Mouse (Mus musculus) liver, embryonic 16.5 days (tissue): ENCODE measurements at regions not wholly inside any gene's neighbourhood (a gene's known extent, or its start where the extent isn't known, plus 50 kb on each side); places are given as distances from the start of the nearest gene placed in this dataset.

Experiments used
- ATAC-seq: fragments of 200-750 bp; cut with Nextera tagmentation; 2 replicates; pipeline ENCODE4 v1.8.0; 2017; ENCODE audit warnings: low read depth, mild to moderate bottlenecking, moderate number of reproducible peaks, moderate library complexity
- H3K27ac ChIP-seq: fragments of 300-500 bp; sonication (generic); 2 replicates; pipeline ENCODE4 v1.5.1; 2014; ENCODE audit warnings: mild to moderate bottlenecking, low read length
- H3K27me3 ChIP-seq: fragments of 300-500 bp; sonication (generic); 2 replicates; pipeline ENCODE4 v1.6.1; 2014; ENCODE audit warnings: low read depth, low read length, mixed read lengths; ENCODE audit not compliant: control insufficient read depth, insufficient read depth
- H3K36me3 ChIP-seq: fragments of 300-500 bp; sonication (generic); 2 replicates; pipeline ENCODE4 v1.6.1; 2014; ENCODE audit warnings: mild to moderate bottlenecking; ENCODE audit not compliant: control insufficient read depth, insufficient read depth
- H3K4me1 ChIP-seq: fragments of 300-500 bp; sonication (generic); 2 replicates; pipeline ENCODE4 v1.6.1; 2014; ENCODE audit warnings: low read depth, low read length, mixed read lengths; ENCODE audit not compliant: control insufficient read depth
- H3K4me2 ChIP-seq: fragments of 300-500 bp; sonication (generic); 2 replicates; pipeline ENCODE4 v1.6.1; 2014; ENCODE audit warnings: low read depth, low read length, mixed read lengths
- H3K4me3 ChIP-seq: fragments of 300-500 bp; sonication (generic); 2 replicates; pipeline ENCODE4 v1.5.1; 2014; ENCODE audit warnings: low read depth, mild to moderate bottlenecking, low read length
- H3K9ac ChIP-seq: fragments of 300-500 bp; sonication (generic); 2 replicates; pipeline ENCODE4 v1.6.1; 2014; ENCODE audit warnings: low read depth, low read length
- H3K9me3 ChIP-seq: fragments of 300-500 bp; sonication (generic); replicated peaks from 2 replicates; pipeline ENCODE4 v1.6.1; 2016; ENCODE audit warnings: low read length; ENCODE audit not compliant: control insufficient read depth
- WGBS: fragments of 180-500 bp; shearing (Covaris S2); extraction: QIAGEN DNeasy Blood & Tissue Kit; methylation state at CpG from one replicate; pipeline ENCODE4 v1.1.7; 2014; ENCODE audit not compliant: insufficient replicate concordance; 5-methylcytosine and 5-hydroxymethylcytosine counted together

DNA sequence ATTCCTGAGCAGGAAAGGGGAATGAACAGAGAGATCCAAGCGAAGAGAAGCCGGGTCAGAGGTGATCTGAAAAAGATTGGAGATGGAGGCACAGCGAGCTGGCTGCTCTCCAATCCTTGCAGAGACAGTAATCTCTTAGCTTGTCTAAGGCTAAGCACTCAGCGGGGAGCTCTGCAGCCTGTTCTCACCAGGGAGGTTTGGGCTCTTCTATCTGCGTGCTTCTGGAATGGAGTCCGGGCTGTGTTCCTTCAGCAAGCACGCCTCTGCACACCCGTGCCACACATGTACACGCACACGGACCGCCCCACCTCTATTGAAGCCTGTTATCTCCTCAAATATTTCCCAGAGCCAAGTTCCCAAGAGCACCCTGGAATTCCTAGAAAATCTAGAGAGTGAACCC is 161.3 kb downstream of the Cct6b start:
- WGBS = 29% methylated on average over 11 of the region's 11 CpGs
- ATAC-seq = no peak
- Histone ChIP-seq H3K27me3 (peaks cover 3% of the 10 kb centered on the region; the same call in 1 of the 2 replicates), H3K9ac (no peak overlapping the region), H3K4me3 (no peak overlapping the region), H3K27ac (no peak overlapping the region), H3K4me1 (no peaks in the 10 kb centered on the region), H3K9me3 (no peaks in the 10 kb centered on the region), H3K4me2 (no peak overlapping the region), H3K36me3 (no peaks in the 10 kb centered on the region)

DNA sequence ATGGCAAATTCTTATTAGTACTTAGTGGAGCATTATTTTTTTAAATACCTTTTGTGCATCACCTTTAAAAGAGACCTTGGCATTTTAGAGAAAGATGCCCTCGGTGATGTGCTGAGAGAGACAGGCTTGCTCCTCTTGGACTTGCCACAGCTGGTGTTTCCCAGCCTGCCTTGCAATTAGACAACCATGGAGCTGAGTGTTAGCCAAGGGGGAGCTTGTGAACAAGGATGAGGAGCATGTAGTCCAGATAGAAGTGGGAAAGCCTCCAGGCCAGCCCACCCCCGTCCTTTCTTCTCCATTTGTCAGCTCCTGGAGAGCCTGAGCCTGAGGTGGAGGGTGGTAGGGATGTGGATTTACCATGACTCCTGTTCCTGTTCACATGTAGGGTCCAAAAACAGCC is 161.9 kb downstream of the Cct6b start:
- 31% methylated on average over 2 of the region's 2 CpGs for WGBS
- Histone ChIP-seq H3K27me3 (peaks cover 3% of the 10 kb centered on the region; the same call in 1 of the 2 replicates), H3K4me1 (no peaks in the 10 kb centered on the region), H3K9ac (no peak overlapping the region), H3K4me2 (no peak overlapping the region), H3K36me3 (no peaks in the 10 kb centered on the region), H3K4me3 (no peak overlapping the region), H3K27ac (no peak overlapping the region), H3K9me3 (no peaks in the 10 kb centered on the region)
- ATAC-seq = no peak

DNA sequence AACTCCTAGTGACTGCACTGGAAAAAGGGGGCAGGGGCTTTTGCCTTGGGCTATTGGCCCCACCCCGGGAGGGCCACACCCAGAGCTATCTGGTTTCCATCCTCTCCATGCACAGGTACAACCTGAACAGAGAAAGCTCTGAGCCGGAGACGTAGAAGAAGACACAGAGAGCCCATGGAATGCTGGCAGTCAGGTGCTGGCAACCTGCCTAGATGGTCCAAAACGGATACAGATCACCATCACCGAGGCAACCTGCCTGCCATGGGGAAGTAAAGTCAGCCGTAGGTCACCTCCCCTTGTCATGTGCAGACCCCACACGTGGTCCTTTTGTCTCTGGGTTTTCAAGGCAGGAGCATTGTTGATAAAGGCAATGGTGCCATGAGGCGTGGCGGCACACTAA is 164.0 kb downstream of the Cct6b start:
- H3K4me1 ChIP-seq = no peaks in the 10 kb centered on the region
- H3K4me2 ChIP-seq = no peak overlapping the region
- H3K36me3 ChIP-seq = no peaks in the 10 kb centered on the region
- 53% methylated on average over 9 of the region's 9 CpGs for WGBS
- H3K27ac ChIP-seq = no peak overlapping the region
- no peak overlapping the region for H3K4me3 ChIP-seq
- H3K9ac ChIP-seq = no peak overlapping the region
- no peak for ATAC-seq
- H3K9me3 ChIP-seq = no peaks in the 10 kb centered on the region
- H3K27me3 ChIP-seq = peaks cover 3% of the 10 kb centered on the region; the same call in 1 of the 2 replicates

DNA sequence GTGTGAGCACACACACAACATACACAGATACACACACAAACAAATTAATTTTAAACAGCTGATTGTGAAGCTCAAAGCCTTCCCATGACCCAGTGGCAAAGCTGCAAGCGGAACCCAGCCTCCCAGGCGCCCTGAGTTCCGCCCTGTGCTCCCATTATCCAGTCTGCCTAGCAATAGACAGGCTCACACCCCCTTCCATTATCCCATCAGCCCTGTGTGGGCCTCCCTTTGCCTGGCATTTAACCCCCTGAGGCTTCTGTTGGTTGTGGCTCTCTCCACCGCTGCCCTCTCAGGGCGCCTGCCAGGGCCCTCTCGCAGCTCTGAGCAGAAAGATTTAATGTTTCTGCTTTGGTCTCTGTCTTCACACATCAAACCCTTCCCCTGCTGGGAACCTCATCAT is 166.4 kb downstream of the Cct6b start:
- no peaks in the 10 kb centered on the region for H3K4me1 ChIP-seq
- no peaks in the 10 kb centered on the region for H3K9me3 ChIP-seq
- no peak for ATAC-seq
- H3K9ac ChIP-seq = no peak overlapping the region
- WGBS = 18% methylated on average over 6 of the region's 6 CpGs
- H3K27ac ChIP-seq = no peak overlapping the region
- peaks cover 3% of the 10 kb centered on the region; the same call in 1 of the 2 replicates for H3K27me3 ChIP-seq
- no peak overlapping the region for H3K4me3 ChIP-seq
- no peak overlapping the region for H3K4me2 ChIP-seq
- no peaks in the 10 kb centered on the region for H3K36me3 ChIP-seq

DNA sequence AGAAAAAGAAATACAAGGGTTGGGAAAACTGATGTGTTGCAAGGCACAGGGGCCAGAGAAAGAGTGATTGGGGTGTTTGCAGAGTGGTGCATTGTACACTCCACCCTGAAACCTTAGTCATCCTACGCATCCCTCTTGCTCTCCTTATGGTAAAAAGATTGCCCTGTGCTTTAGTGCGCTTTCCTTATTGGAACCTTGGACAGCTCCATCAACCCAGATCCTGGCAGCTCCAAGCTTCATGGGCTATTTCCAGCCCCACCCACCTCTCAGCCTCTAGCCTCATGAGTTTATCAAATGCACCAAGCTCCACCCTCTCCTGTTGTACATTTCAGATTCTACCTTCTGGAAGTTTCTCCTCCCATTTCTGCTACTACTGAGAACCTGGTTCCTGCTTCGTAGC is 167.3 kb downstream of the Cct6b start:
- Histone ChIP-seq H3K4me1 (no peaks in the 10 kb centered on the region), H3K27me3 (peaks cover 3% of the 10 kb centered on the region; the same call in 1 of the 2 replicates), H3K36me3 (no peaks in the 10 kb centered on the region), H3K27ac (no peak overlapping the region), H3K4me2 (no peak overlapping the region), H3K9ac (no peak overlapping the region), H3K4me3 (no peak overlapping the region), H3K9me3 (no peaks in the 10 kb centered on the region)
- no peak for ATAC-seq
- WGBS = 39% methylated on average over 3 of the region's 3 CpGs

DNA sequence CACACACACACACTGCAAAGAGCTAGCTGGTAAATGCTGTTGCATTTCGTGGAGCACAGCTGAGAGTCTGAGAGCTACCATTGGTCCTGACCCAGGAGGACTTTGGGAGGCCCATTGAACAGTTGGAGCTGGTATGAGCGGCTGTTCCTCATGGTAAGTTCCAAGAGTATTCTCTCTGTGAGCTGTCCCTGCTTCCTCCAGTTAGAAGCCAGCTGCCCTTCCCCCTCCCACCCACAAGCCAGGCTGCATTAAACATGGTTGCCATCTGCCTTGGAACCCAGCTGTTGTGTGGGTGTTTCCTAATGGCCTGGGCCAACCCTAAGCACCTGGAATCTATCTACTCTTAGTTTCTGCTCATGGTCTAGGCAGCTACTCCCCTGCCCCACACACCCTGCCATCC is 174.4 kb downstream of the Cct6b start:
- 27% methylated on average over 1 of the region's 2 CpGs for WGBS
- no peak overlapping the region for H3K27ac ChIP-seq
- no peaks in the 10 kb centered on the region for H3K27me3 ChIP-seq
- H3K36me3 ChIP-seq = no peaks in the 10 kb centered on the region
- H3K9me3 ChIP-seq = no peaks in the 10 kb centered on the region
- H3K4me2 ChIP-seq = no peak overlapping the region
- H3K9ac ChIP-seq = no peak overlapping the region
- no peaks in the 10 kb centered on the region for H3K4me1 ChIP-seq
- ATAC-seq = no peak
- no peak overlapping the region for H3K4me3 ChIP-seq

DNA sequence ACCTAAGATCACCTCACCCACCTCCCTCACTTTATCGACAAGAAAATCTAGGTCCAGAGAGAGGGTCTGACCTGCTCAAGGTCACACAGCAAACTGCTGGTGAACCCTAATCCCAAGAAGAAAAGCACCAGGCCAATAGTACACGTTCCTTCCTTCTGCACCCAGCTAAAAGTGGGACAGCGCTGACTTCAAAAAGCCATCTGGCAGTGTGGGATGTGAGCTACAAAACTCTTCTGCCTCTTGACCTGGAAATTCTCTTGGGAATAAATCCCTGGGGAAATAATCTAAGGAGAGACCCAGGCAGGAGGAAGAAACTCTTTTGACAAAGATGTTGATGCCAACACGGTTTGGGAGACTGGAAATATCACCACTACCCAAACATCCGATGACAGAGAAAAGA is 175.4 kb downstream of the Cct6b start:
- Histone ChIP-seq H3K9ac (no peak overlapping the region), H3K4me1 (no peaks in the 10 kb centered on the region), H3K27me3 (no peaks in the 10 kb centered on the region), H3K9me3 (no peaks in the 10 kb centered on the region), H3K4me2 (no peak overlapping the region), H3K27ac (no peak overlapping the region), H3K36me3 (no peaks in the 10 kb centered on the region), H3K4me3 (no peak overlapping the region)
- no peak for ATAC-seq
- WGBS = 61% methylated on average over 5 of the region's 5 CpGs

DNA sequence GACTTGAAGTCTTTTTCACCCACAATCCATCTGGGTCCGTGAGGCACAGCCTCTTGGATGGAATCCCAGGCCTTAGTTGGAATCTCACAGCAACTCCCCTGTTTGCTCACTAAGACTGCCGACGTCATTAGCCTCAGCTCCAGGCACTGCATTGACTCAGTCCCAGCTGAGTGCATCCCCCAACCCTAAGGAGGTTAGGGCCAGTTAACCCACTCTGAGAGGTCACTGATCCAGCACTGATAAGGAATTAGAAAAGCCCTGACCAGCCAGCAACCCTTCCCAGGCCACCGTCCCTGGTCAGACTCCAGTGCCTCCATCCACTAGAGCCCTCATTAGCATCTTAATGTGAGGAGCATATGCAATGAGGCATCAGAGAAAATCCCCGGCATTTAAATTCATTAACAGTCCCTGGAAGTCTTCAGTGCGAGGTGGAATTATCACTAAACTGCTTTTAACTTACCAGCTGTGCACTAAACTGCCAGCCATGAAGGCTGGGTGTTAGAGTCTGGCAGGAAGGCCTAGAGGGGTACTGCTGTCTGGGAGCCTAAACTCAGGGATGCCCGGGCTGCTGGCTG is 184.2 kb downstream of the Cct6b start:
- no peak for ATAC-seq
- Histone ChIP-seq H3K4me3 (no peak overlapping the region), H3K4me1 (no peaks in the 10 kb centered on the region), H3K9me3 (no peaks in the 10 kb centered on the region), H3K9ac (no peak overlapping the region), H3K27me3 (no peaks in the 10 kb centered on the region), H3K4me2 (no peak overlapping the region), H3K36me3 (no peaks in the 10 kb centered on the region), H3K27ac (no peak overlapping the region)
- 22% methylated on average over 7 of the region's 7 CpGs for WGBS

DNA sequence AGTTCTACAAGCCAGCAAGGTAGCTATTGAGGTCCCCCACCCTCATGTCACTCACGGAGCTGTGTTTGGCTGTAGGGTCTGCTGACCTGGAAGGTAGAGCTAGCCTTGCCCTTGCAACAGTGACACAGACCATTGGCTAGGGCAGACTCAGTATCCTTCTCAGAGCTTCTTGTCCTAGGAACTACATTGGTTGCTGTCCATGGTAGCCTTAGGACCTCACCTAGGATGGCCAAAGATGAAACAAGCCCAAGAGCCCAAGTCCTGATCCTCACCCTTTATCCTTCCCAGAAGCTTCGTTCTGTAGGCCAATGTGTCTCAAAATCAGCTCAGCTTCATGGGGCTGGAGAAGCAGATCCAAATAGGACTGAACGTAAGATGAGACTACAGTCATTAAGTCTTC is 187.3 kb downstream of the Tmem132e start:
- Histone ChIP-seq H3K4me2 (no peak overlapping the region), H3K4me1 (no peaks in the 10 kb centered on the region), H3K36me3 (no peaks in the 10 kb centered on the region), H3K9ac (no peak overlapping the region), H3K27me3 (no peaks in the 10 kb centered on the region), H3K9me3 (no peaks in the 10 kb centered on the region), H3K27ac (no peak overlapping the region), H3K4me3 (no peak overlapping the region)
- WGBS = 48% methylated on average over 3 of the region's 3 CpGs
- no peak for ATAC-seq
